Mouse (Mus musculus) heart, postnatal 0 days (tissue): ENCODE results near the gene Exosc6.

Experiments used
- CTCF ChIP-seq: IDR thresholded peaks from 2 replicates; pipeline ENCODE4 v1.5.1; 2016; ENCODE audit warnings: antibody characterized with exemption, control low read depth, low read depth
- EP300 ChIP-seq: IDR thresholded peaks from 2 replicates; pipeline ENCODE4 v1.6.1; 2016; ENCODE audit warnings: antibody characterized with exemption, low read depth

GRCm38 (mm10) chr8:111091706-111092105 is 35.6 kb downstream of the Exosc6 start:
- no peak for TF ChIP-seq CTCF
- no peak for TF ChIP-seq EP300
